Mouse (Mus musculus) midbrain, embryonic 11.5 days (tissue): ENCODE measurements around the gene Arhgap15. TPM values are rescaled to one million over a fixed set of nuclear protein-coding genes. Genes with fewer than 3 reads are reported as not detected.
A peak's percentile ranks its signal among the peaks of the same experiment; 100 is the strongest.

Source experiments
- ATAC-seq: fragments of 200-750 bp; cut with Nextera tagmentation; 2 replicates; pipeline ENCODE4 v1.8.0; 2017; ENCODE audit warnings: moderate TSS enrichment, moderate library complexity; ENCODE audit not compliant: low FRiP score
- DNase-seq: peaks from one replicate; pipeline ENCODE4 v3.0.0; 2015; ENCODE audit warnings: low spot score; ENCODE audit errors: missing footprints
- H3K27ac ChIP-seq: fragments of 300-500 bp; sonication (generic); 2 replicates; pipeline ENCODE4 v1.5.1; 2014; ENCODE audit warnings: low read depth, low read length
- H3K27me3 ChIP-seq: fragments of 300-500 bp; sonication (generic); 2 replicates; pipeline ENCODE4 v1.6.1; 2014; ENCODE audit warnings: mild to moderate bottlenecking, low read length, moderate library complexity, mixed read lengths; ENCODE audit not compliant: control insufficient read depth, insufficient read depth
- H3K36me3 ChIP-seq: fragments of 300-500 bp; sonication (generic); 2 replicates; pipeline ENCODE4 v1.6.1; 2014; ENCODE audit warnings: mild to moderate bottlenecking, low read length, moderate library complexity, mixed read lengths; ENCODE audit not compliant: control insufficient read depth, insufficient read depth
- H3K4me1 ChIP-seq: fragments of 300-500 bp; sonication (generic); 2 replicates; pipeline ENCODE4 v1.6.1; 2014; ENCODE audit warnings: low read length; ENCODE audit not compliant: control insufficient read depth, insufficient read depth
- H3K4me2 ChIP-seq: fragments of 300-500 bp; sonication (generic); 2 replicates; pipeline ENCODE4 v1.6.1; 2014; ENCODE audit warnings: mild to moderate bottlenecking, moderate library complexity
- H3K4me3 ChIP-seq: fragments of 300-500 bp; sonication (generic); 2 replicates; pipeline ENCODE4 v1.5.1; 2014; ENCODE audit warnings: low read depth, low read length
- H3K9ac ChIP-seq: fragments of 300-500 bp; sonication (generic); 2 replicates; pipeline ENCODE4 v1.6.1; 2014; ENCODE audit warnings: low read length
- H3K9me3 ChIP-seq: fragments of 300-500 bp; sonication (generic); 2 replicates; pipeline ENCODE4 v1.6.1; 2016; ENCODE audit warnings: low read length; ENCODE audit not compliant: control insufficient read depth
- WGBS: fragments of 180-500 bp; shearing (Covaris S2); extraction: QIAGEN DNeasy Blood & Tissue Kit; methylation state at CpG from one replicate; pipeline ENCODE4 v1.1.7; 2014; 5-methylcytosine and 5-hydroxymethylcytosine counted together
- polyA plus RNA-seq: library from polyadenylated mRNA; unstranded; fragments of >200 nt; fragmentation: Nextera tagmentation; extraction: Ambion mirVana; gene quantifications from 2 replicates; pipeline ENCODE4 v1.2.1, GENCODE M21; 2014

Gene Arhgap15
- polyA plus RNA-seq, 1 experiment from 2014 or later = 0.52 TPM

DNA sequence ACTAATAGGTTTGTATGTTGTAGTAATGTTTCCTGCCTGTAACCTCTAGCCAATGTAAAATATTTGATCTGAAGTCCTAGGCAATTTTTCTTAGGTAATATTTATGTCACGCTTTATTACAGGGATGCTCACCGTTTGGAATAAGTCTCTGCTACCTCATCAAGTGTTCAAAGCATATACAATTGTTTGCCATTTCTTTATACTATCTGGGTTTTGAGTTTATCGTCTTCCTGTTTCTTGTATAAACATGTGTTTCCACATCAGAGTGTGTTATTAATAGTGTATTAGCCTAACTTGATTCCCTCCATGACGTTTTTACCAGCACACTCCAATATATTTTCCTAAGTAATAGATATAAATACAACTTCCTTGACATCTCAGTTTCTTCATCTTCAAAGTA, 391.8 kb downstream of the Arhgap15 start:
- no peaks in the 10 kb centered on the region for H3K9me3 ChIP-seq
- no peaks in the 10 kb centered on the region for H3K27me3 ChIP-seq
- H3K27ac ChIP-seq = no peak overlapping the region
- no peaks in the 10 kb centered on the region for H3K4me1 ChIP-seq
- H3K4me3 ChIP-seq = no peak overlapping the region
- H3K36me3 ChIP-seq = no peaks in the 10 kb centered on the region
- no peak for DNase-seq
- H3K4me2 ChIP-seq = no peak overlapping the region
- WGBS = 92% methylated on average over 4 of the region's 4 CpGs
- H3K9ac ChIP-seq = no peak overlapping the region
- ATAC-seq = no peak

DNA sequence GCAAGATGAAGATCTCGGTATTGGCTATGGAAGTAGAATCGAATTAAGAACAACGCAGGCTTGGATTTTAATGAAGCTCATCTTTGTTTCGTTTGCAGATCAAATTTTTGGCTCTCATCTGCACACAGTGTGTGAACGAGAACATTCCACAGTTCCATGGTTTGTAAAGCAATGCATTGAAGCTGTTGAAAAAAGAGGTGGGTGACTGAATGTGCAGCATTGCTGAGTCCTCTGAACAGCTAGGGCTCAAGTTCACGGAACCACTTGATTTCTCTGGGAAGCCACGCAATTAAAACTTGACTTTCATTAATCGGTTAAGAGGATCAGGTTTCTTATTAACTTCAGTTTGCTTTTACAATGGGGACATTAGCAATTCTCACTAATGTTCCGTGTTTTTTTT, 393.5 kb downstream of the Arhgap15 start:
- H3K36me3 ChIP-seq = no peaks in the 10 kb centered on the region
- no peak overlapping the region for H3K4me3 ChIP-seq
- ATAC-seq (no peak), DNase-seq (no peak)
- no peak overlapping the region for H3K27ac ChIP-seq
- H3K4me2 ChIP-seq = no peak overlapping the region
- 83% methylated on average over 9 of the region's 9 CpGs for WGBS
- no peaks in the 10 kb centered on the region for H3K9me3 ChIP-seq
- H3K27me3 ChIP-seq = no peaks in the 10 kb centered on the region
- no peaks in the 10 kb centered on the region for H3K4me1 ChIP-seq
- H3K9ac ChIP-seq = no peak overlapping the region

GRCm38 (mm10) chr2:44142611-44143010, 394.0 kb downstream of the Arhgap15 start:
- DNase-seq = no peak
- H3K4me2 ChIP-seq = no peak overlapping the region
- H3K9ac ChIP-seq = no peak overlapping the region
- no peaks in the 10 kb centered on the region for H3K9me3 ChIP-seq
- no peak overlapping the region for H3K27ac ChIP-seq
- H3K4me1 ChIP-seq = no peaks in the 10 kb centered on the region
- 97% methylated on average over 5 of the region's 5 CpGs for WGBS
- ATAC-seq = no peak
- H3K36me3 ChIP-seq = no peaks in the 10 kb centered on the region
- no peaks in the 10 kb centered on the region for H3K27me3 ChIP-seq
- no peak overlapping the region for H3K4me3 ChIP-seq

- no peak for ATAC-seq
- no peak overlapping the region for H3K4me2 ChIP-seq
- H3K27ac ChIP-seq = no peak overlapping the region
- peak; percentile 76 for DNase-seq
- H3K27me3 ChIP-seq = no peaks in the 10 kb centered on the region
- H3K9ac ChIP-seq = no peak overlapping the region
- WGBS = 88% methylated on average over 7 of the region's 7 CpGs
- H3K4me3 ChIP-seq = no peak overlapping the region
- H3K9me3 ChIP-seq = no peaks in the 10 kb centered on the region
- H3K4me1 ChIP-seq = no peaks in the 10 kb centered on the region
- H3K36me3 ChIP-seq = no peaks in the 10 kb centered on the region
Measured at GRCm38 (mm10) chr2:44146124-44146981, 397.7 kb downstream of the Arhgap15 start.

DNA sequence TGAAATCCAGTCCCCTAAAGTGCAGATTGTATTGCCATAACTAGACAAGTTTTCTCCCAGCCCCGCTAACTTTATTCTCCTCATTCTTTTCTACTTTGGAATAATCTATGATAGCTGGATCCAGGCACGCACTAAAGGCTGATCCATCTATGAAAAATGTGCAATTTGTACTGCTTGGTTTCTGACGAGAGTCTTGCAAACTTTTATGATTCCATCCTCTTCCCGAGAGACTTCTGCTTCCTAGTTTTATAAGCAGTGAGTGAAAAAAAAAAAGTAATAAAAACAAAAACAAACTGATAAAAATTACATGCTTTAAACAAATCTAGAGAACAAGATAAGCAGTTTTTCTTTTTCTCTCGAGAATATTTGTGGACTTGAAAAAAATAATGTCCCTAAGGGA, 398.9 kb downstream of the Arhgap15 start:
- Histone ChIP-seq H3K36me3 (no peaks in the 10 kb centered on the region), H3K4me3 (no peak overlapping the region), H3K4me1 (no peaks in the 10 kb centered on the region), H3K9me3 (no peaks in the 10 kb centered on the region), H3K27me3 (no peaks in the 10 kb centered on the region), H3K4me2 (no peak overlapping the region), H3K27ac (no peak overlapping the region), H3K9ac (no peak overlapping the region)
- WGBS = 78% methylated on average over 5 of the region's 5 CpGs
- ATAC-seq (no peak), DNase-seq (no peak)

DNA sequence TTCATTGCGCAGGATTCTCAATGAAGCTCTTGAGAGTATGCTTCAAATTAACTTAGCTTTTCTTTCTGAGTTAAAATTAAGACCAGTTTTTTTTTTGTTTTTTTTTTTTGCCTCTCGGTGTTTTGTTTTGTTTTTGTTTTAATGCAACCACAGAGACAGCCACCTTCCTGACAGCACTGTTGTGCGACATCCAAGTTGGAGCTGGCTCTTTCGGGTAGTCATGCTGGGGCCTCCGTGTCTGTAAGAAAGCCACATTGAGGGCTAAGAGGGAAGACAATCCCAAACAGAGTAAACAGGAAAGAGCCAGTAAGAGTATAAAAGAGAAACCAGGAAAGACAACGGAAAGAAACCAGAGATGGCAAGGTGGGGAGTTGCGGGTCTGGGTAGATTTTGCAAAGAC, 399.3 kb downstream of the Arhgap15 start:
- ATAC-seq = no peak
- WGBS = 50% methylated on average over 7 of the region's 7 CpGs
- no peak overlapping the region for H3K27ac ChIP-seq

GRCm38 (mm10) chr2:44148550-44149100, 400.0 kb downstream of the Arhgap15 start:
- WGBS = 55% methylated on average over 7 of the region's 7 CpGs

More for the DNA sequence above, 399.3 kb downstream of the Arhgap15 start:
- Histone ChIP-seq H3K27me3 (no peaks in the 10 kb centered on the region), H3K9ac (no peak overlapping the region), H3K4me3 (no peak overlapping the region), H3K4me2 (no peak overlapping the region), H3K9me3 (no peaks in the 10 kb centered on the region), H3K36me3 (no peaks in the 10 kb centered on the region), H3K4me1 (no peaks in the 10 kb centered on the region)
- no peak for DNase-seq

GRCm38 (mm10) chr2:44152301-44152700, 403.7 kb downstream of the Arhgap15 start:
- Histone ChIP-seq H3K9me3 (no peaks in the 10 kb centered on the region), H3K9ac (no peak overlapping the region), H3K27me3 (no peaks in the 10 kb centered on the region), H3K4me3 (no peak overlapping the region), H3K4me2 (no peak overlapping the region), H3K36me3 (no peaks in the 10 kb centered on the region), H3K4me1 (no peaks in the 10 kb centered on the region), H3K27ac (no peak overlapping the region)
- DNase-seq (no peak), ATAC-seq (no peak)
- WGBS = 86% methylated on average over 1 of the region's 1 CpGs

More at GRCm38 (mm10) chr2:44148550-44149100, 400.0 kb downstream of the Arhgap15 start:
- no peak for DNase-seq
- Histone ChIP-seq H3K36me3 (no peaks in the 10 kb centered on the region), H3K4me1 (no peaks in the 10 kb centered on the region), H3K4me2 (no peak overlapping the region), H3K9me3 (no peaks in the 10 kb centered on the region), H3K9ac (no peak overlapping the region), H3K4me3 (no peak overlapping the region), H3K27me3 (no peaks in the 10 kb centered on the region), H3K27ac (no peak overlapping the region)
- no peak for ATAC-seq

- Histone ChIP-seq H3K36me3 (no peaks in the 10 kb centered on the region), H3K4me3 (no peak overlapping the region), H3K27me3 (no peaks in the 10 kb centered on the region), H3K27ac (no peak overlapping the region), H3K4me1 (no peaks in the 10 kb centered on the region), H3K9ac (no peak overlapping the region), H3K9me3 (no peaks in the 10 kb centered on the region), H3K4me2 (no peak overlapping the region)
- WGBS = 81% methylated on average over 4 of the region's 4 CpGs
- ATAC-seq (no peak), DNase-seq (no peak)
Measured at GRCm38 (mm10) chr2:44160358-44160757, 411.7 kb downstream of the Arhgap15 start.
